Mouse (Mus musculus): ENCODE measurements around the gene Oxgr1. TPM values are rescaled to one million over a fixed set of nuclear protein-coding genes. Genes with fewer than 3 reads are reported as not detected.
"Not testable (repeated sequence)": the region's sequence is repeated elsewhere in the genome, so short reads cannot be mapped to it uniquely, and the experiment has no call there.

The Oxgr1 gene
- total and polyA plus RNA-seq, 3 experiments = not detected

DNA sequence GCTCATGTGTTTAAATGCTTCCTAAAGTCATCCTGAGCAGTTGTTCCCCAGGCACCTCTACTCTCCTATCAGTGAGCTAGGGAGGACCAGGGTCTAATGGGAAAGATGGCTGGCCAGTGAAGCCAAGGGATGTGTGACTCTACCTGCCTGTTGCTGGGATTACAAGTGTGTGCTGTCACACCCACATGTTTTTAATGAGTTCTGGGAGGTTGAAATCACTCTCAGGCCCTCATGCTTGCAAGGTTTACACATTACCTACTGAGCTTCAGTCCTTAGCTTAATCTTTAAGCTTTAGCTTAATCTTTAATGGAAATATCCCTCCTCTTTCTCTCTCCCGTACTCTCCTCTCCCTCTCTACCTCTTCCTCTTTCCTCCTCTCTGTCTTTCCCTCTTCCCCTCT is 55.0 kb downstream of the Oxgr1 start:
- no peak overlapping the region for H3K4me3 ChIP-seq (replicated peaks in 1 of 3; ENCODE audit: low read depth in 2 of 3, low read length in 2 of 3, poor library complexity in 1 of 3)
- H3K4me1 ChIP-seq (ENCODE audit: control insufficient read depth in 1 of 2, insufficient read depth in 2 of 2) = no peaks in the 10 kb centered on the region
- TF ChIP-seq MXI1 (IDR thresholded peaks at IDR 0.05; ENCODE audit: low read depth, low read length) (no peak), SIN3A (IDR thresholded peaks at IDR 0.05; ENCODE audit: low read length) (no peak), CTCF (conservative IDR thresholded peaks at IDR 0.05 in 1 of 2, IDR thresholded peaks at IDR 0.05 in 1 of 2; ENCODE audit: low read depth in 2 of 2, low read length in 2 of 2) (no peak), GABPA (IDR thresholded peaks at IDR 0.05; ENCODE audit: insufficient replicate concordance, low read depth, low read length) (no peak), USF2 (conservative IDR thresholded peaks at IDR 0.05; ENCODE audit: low read depth, low read length) (no peak), CHD1 (IDR thresholded peaks at IDR 0.05; ENCODE audit: low read depth, low read length) (no peak), EP300 (IDR thresholded peaks at IDR 0.05; ENCODE audit: low read length) (no peak), NELFE (IDR thresholded peaks at IDR 0.05; ENCODE audit: low read depth, low read length) (no peak), TCF12 (IDR thresholded peaks at IDR 0.05; ENCODE audit: low read depth, low read length) (no peak), NRF1 (IDR thresholded peaks at IDR 0.05; ENCODE audit: low read depth, low read length) (no peak), POLR2A (IDR thresholded peaks at IDR 0.05; ENCODE audit: low read depth, low read length) (no peak), MEF2A (IDR thresholded peaks at IDR 0.05; ENCODE audit: borderline replicate concordance, low read depth, low read length) (no peak), ZC3H11A (IDR thresholded peaks at IDR 0.05; ENCODE audit: low read depth, low read length) (no peak), ZNF384 (IDR thresholded peaks at IDR 0.05; ENCODE audit: low read depth, low read length) (no peak), JUN (IDR thresholded peaks at IDR 0.05; ENCODE audit: insufficient read depth, low read depth, low read length) (no peak), USF1 (IDR thresholded peaks at IDR 0.05; ENCODE audit: low read depth, low read length) (no peak), MAFK (IDR thresholded peaks at IDR 0.05; ENCODE audit: insufficient replicate concordance, low read length) (no peak), HCFC1 (IDR thresholded peaks at IDR 0.05; ENCODE audit: low read depth, low read length) (no peak)
- H3K9me3 ChIP-seq (replicated peaks; ENCODE audit: low read length) = peaks cover 17% of the 10 kb centered on the region
- H3K36me3 ChIP-seq (replicated peaks in 1 of 2; ENCODE audit: control insufficient read depth in 1 of 2, insufficient read depth in 1 of 2, low read length in 1 of 2) = no peaks in the 10 kb centered on the region
- H3K9ac ChIP-seq (ENCODE audit: insufficient read depth, low read depth) = no peak overlapping the region
- H3K27me3 ChIP-seq (replicated peaks) = no peaks in the 10 kb centered on the region
- H3K27ac ChIP-seq (ENCODE audit: insufficient read depth, low read depth) = no peak overlapping the region
- dilution Hi-C loops (cut with MboI; ENCODE audit: extremely low pct_ligation_motif_present, extremely low pct_unique_long_range_greater_than_20kb, low sequenced_read_pairs) = no loop called here
- in situ Hi-C loops (cut with MboI; ENCODE audit: low pct_ligation_motif_present, low pct_unique_long_range_greater_than_20kb, low sequenced_read_pairs) = no loop called here
- DNase-seq (ENCODE audit: extremely low read depth) = no peak
- no peak overlapping the region for H3K4me2 ChIP-seq (ENCODE audit: insufficient read depth, low read depth, poor library complexity, severe bottlenecking)
- no peaks in the 10 kb centered on the region for H3K79me2 ChIP-seq (replicated peaks; ENCODE audit: control insufficient read depth, extremely low read depth, insufficient read depth, poor library complexity, severe bottlenecking)

DNA sequence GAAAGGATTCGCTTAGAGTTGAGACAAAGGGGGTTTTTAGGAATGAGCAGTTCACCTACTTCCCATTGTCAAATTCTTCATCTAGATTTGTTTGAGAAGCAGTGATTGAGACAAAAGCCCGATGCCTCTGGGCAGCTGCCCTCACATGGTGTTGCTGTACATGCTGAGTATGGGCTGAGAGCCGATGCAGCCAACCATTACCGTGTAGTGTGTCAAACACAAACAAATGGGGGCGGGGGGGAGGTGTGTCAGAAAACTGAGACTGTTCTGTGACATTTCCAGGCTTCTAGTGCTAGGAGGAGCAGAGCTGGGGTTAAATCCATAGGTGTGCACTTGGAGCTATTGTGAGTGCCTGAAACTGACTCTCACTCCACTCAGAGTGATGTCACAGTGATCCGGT is 55.5 kb downstream of the Oxgr1 start:
- TF ChIP-seq TBP (conservative IDR thresholded peaks at IDR 0.05; ENCODE audit: low read depth, low read length) (no peak), HCFC1 (IDR thresholded peaks at IDR 0.05; ENCODE audit: low read depth, low read length) (no peak), IRF4 (IDR thresholded peaks at IDR 0.05; ENCODE audit: low read depth, low read length) (no peak), ZMIZ1 (IDR thresholded peaks at IDR 0.05; ENCODE audit: low read depth, low read length) (no peak), ETS1 (conservative IDR thresholded peaks at IDR 0.05; ENCODE audit: low read depth, low read length) (no peak)
- Histone ChIP-seq H3K4me1 (ENCODE audit: control insufficient read depth in 1 of 2, insufficient read depth in 2 of 2) (no peaks in the 10 kb centered on the region), H3K4me3 (replicated peaks in 1 of 3; ENCODE audit: low read depth in 2 of 3, low read length in 2 of 3, poor library complexity in 1 of 3) (no peak overlapping the region), H3K9me3 (replicated peaks; ENCODE audit: low read length) (peaks cover 21% of the 10 kb centered on the region), H3K27me3 (replicated peaks) (no peaks in the 10 kb centered on the region), H3K79me2 (replicated peaks; ENCODE audit: control insufficient read depth, extremely low read depth, insufficient read depth, poor library complexity, severe bottlenecking) (no peaks in the 10 kb centered on the region), H3K4me2 (ENCODE audit: insufficient read depth, low read depth, poor library complexity, severe bottlenecking) (no peak overlapping the region), H3K9ac (ENCODE audit: insufficient read depth, low read depth) (no peak overlapping the region), H3K36me3 (replicated peaks in 1 of 2; ENCODE audit: control insufficient read depth in 1 of 2, insufficient read depth in 1 of 2, low read length in 1 of 2) (no peaks in the 10 kb centered on the region), H3K27ac (ENCODE audit: insufficient read depth, low read depth) (no peak overlapping the region)
- dilution Hi-C loops (cut with MboI; ENCODE audit: extremely low pct_ligation_motif_present, extremely low pct_unique_long_range_greater_than_20kb, low sequenced_read_pairs) = no loop called here
- in situ Hi-C loops (cut with MboI; ENCODE audit: low pct_ligation_motif_present, low pct_unique_long_range_greater_than_20kb, low sequenced_read_pairs) = no loop called here
- no peak for DNase-seq (ENCODE audit: extremely low read depth)

DNA sequence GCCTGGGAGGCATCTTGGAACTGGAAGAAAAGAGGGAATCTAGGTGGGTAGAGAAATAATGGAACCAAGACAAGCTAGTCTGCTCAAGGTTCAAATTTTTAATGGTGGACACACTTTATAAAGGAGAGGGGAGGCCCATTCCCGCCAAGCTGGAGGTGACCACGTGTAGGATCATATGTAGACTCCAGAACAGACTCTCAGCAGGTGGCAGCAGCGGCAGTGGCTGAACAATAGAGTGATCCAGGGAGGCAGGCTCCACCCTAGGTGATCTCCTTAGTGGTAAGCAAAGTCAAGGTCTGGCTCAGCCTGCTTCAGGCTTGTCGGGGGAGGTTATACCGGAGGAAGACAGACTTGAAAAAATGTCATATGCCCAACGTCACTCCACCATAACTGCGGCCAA is 55.9 kb downstream of the Oxgr1 start:
- H3K27me3 ChIP-seq (replicated peaks); H3K9ac ChIP-seq (ENCODE audit: insufficient read depth, low read depth); H3K4me3 ChIP-seq (replicated peaks in 1 of 3; ENCODE audit: low read depth in 2 of 3, low read length in 2 of 3, poor library complexity in 1 of 3); DNase-seq (ENCODE audit: extremely low read depth); dilution Hi-C loops (cut with MboI; ENCODE audit: extremely low pct_ligation_motif_present, extremely low pct_unique_long_range_greater_than_20kb, low sequenced_read_pairs); H3K36me3 ChIP-seq (replicated peaks in 1 of 2; ENCODE audit: control insufficient read depth in 1 of 2, insufficient read depth in 1 of 2, low read length in 1 of 2); in situ Hi-C loops (cut with MboI; ENCODE audit: low pct_ligation_motif_present, low pct_unique_long_range_greater_than_20kb, low sequenced_read_pairs); H3K4me1 ChIP-seq (ENCODE audit: control insufficient read depth in 1 of 2, insufficient read depth in 2 of 2); H3K27ac ChIP-seq (ENCODE audit: insufficient read depth, low read depth); H3K79me2 ChIP-seq (replicated peaks; ENCODE audit: control insufficient read depth, extremely low read depth, insufficient read depth, poor library complexity, severe bottlenecking); H3K4me2 ChIP-seq (ENCODE audit: insufficient read depth, low read depth, poor library complexity, severe bottlenecking): not testable (repeated sequence)
- peaks cover 21% of the 10 kb centered on the region for H3K9me3 ChIP-seq (replicated peaks; ENCODE audit: low read length)
